Mouse (Mus musculus) sigmoid colon, adult 10 weeks (tissue): ENCODE data around the gene Parp16. TPM values are rescaled to one million over a fixed set of nuclear protein-coding genes. Genes with fewer than 3 reads are reported as not detected.

Experiments used
- polyA plus RNA-seq: library from polyadenylated mRNA; stranded (reverse); fragments of 350-450 nt; fragmentation: Illumina TruSeq; extraction: RNeasy Lipid Tissue Mini Kit (QIAGEN cat#74804); gene quantifications from one replicate; pipeline ENCODE4 v1.2.3, GENCODE M21; 2014; ENCODE audit warnings: low read depth, low replicate concordance

Gene Parp16
- 8.5 TPM for polyA plus RNA-seq

DNA sequence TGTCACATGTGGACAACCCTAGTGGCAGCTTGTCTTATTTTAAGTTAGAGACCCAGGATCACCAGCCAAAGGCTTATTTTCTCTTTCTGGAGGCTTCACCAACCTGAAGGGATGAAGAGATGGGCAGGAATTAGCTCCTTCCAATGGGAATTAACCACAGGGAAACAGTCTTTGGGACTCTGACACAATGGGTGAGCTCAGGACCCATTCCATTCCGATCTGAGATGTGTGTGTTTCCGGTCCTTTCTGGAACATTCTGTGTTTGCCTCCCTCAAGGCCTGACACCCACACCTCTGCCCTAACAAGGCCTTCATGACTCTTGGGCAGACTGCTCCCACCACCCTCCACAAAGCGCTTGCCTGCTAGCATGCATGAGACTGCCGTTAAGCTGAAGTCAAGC, at the start of gene Parp16:
Gene Parp16, plus strand, starts transcription at position 301 of the 400 bp plus-strand sequence.

DNA sequence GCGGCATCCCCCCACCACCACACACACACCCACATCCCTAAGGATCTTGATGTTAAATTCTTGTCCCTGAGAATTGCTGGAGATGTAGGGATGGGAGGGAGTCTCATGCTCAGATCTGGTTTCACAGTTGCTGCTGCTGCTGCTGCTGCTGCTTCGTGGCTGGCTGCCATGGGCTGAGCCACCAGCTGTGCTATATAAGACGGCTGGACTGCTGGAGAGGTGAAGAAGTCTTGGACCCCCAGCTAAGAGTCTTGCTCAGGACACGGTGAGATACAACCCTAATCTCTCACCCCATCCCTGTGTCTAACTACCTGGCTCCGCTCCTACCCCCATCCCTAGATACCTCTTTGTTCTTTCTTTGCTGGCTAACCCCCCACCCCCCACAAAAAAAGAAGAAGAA, 69.8 kb downstream of the Parp16 start, which contains the start of gene Cilp:
Gene Cilp, plus strand, starts transcription at position 222 of the 400 bp plus-strand sequence.

Other genes starting within 250 kb of the Parp16 start
- not detected for gene Slc24a1, start 243.7 kb upstream of the Parp16 start, polyA plus RNA-seq
- gene Ints14, start 234.4 kb upstream of the Parp16 start, polyA plus RNA-seq, result 18.0 TPM
- gene Hacd3, start 173.7 kb upstream of the Parp16 start, polyA plus RNA-seq, result 105 TPM
- 181 TPM for gene Dpp8, start 162.9 kb upstream of the Parp16 start, polyA plus RNA-seq
- 22.3 TPM for gene Igdcc4, start 93.9 kb upstream of the Parp16 start, polyA plus RNA-seq
- not detected for gene Igdcc3, start 54.2 kb upstream of the Parp16 start, polyA plus RNA-seq
- 7.9 TPM for gene Cilp, start 69.8 kb downstream of the Parp16 start, polyA plus RNA-seq
- gene Clpx, start 98.9 kb downstream of the Parp16 start, polyA plus RNA-seq, result 98.3 TPM
- 11.3 TPM for gene Pdcd7, start 150.8 kb downstream of the Parp16 start, polyA plus RNA-seq
- not detected for gene Ubap1l, start 165.7 kb downstream of the Parp16 start, polyA plus RNA-seq
- 0.28 TPM for gene Kbtbd13, start 196.3 kb downstream of the Parp16 start, polyA plus RNA-seq
- 2.4 TPM for gene Rasl12, start 203.2 kb downstream of the Parp16 start, polyA plus RNA-seq
- 25.8 TPM for gene Slc51b, start 227.6 kb downstream of the Parp16 start, polyA plus RNA-seq
- gene Mtfmt, start 240.4 kb downstream of the Parp16 start, polyA plus RNA-seq, result 27.8 TPM